Mouse (Mus musculus) kidney, adult 2 months (tissue): ENCODE data around the gene Siae.

Experiments used
- CTCF ChIP-seq: fragments of 200-500 bp; conservative IDR thresholded peaks from 2 replicates; pipeline ENCODE4 v1.5.1; 2011; ENCODE audit warnings: low read depth, mild to moderate bottlenecking, control low read depth, low read length, moderate library complexity, mixed read lengths; ENCODE audit not compliant: insufficient read depth, insufficient read length
- POLR2A ChIP-seq: fragments of 200-500 bp; IDR thresholded peaks from one replicate; pipeline ENCODE4 v1.6.1; 2011; ENCODE audit warnings: low read depth, low read length, control low read depth

- no peak for TF ChIP-seq POLR2A
- TF ChIP-seq CTCF = no peak
These were observed 35.5 kb upstream of the Siae start for GRCm38 (mm10) chr9:37519995-37520394.
